Mouse (Mus musculus): ENCODE measurements around the gene Bex3. TPM values are rescaled to one million over a fixed set of nuclear protein-coding genes. Genes with fewer than 3 reads are reported as not detected.
"Not testable (repeated sequence)": the region's sequence is repeated elsewhere in the genome, so short reads cannot be mapped to it uniquely, and the experiment has no call there.

Bex3 gene
- polyA plus RNA-seq (2012; rRNA removed) = 16.1 and 16.4 TPM in 2 replicates

GRCm38 (mm10) chrX:136269743-136270392 is at the start of gene Bex3:
TSS of gene Bex3 (plus strand) at chrX:136270253.
- H3K4me3 ChIP-seq (ENCODE audit: control insufficient read depth, low read depth, low read length); H3K27me3 ChIP-seq (ENCODE audit: control insufficient read depth, insufficient read depth, low read length); H3K36me3 ChIP-seq (ENCODE audit: control insufficient read depth, insufficient read depth, low read length); H3K4me1 ChIP-seq (ENCODE audit: control insufficient read depth, insufficient read depth, low read length); H3K27ac ChIP-seq (ENCODE audit: control insufficient read depth, insufficient read depth, low read depth, low read length): not testable (repeated sequence)

- H3K27ac ChIP-seq (ENCODE audit: control insufficient read depth, insufficient read depth, low read depth, low read length) = no peak overlapping the region
- no peaks in the 10 kb centered on the region for H3K36me3 ChIP-seq (ENCODE audit: control insufficient read depth, insufficient read depth, low read length)
- no peak overlapping the region for H3K4me3 ChIP-seq (ENCODE audit: control insufficient read depth, low read depth, low read length)
- TF ChIP-seq POLR2A (IDR thresholded peaks at IDR 0.05; ENCODE audit: control insufficient read depth, low read depth, low read length) = no peak
- no peak for TF ChIP-seq CTCF (IDR thresholded peaks at IDR 0.05; ENCODE audit: control insufficient read depth, insufficient read depth, insufficient replicate concordance, low read depth, low read length)
- H3K4me1 ChIP-seq (ENCODE audit: control insufficient read depth, insufficient read depth, low read length) = no peaks in the 10 kb centered on the region
- H3K27me3 ChIP-seq (ENCODE audit: control insufficient read depth, insufficient read depth, low read length) = no peaks in the 10 kb centered on the region
Measured at GRCm38 (mm10) chrX:136223714-136224113, 46.3 kb upstream of the Bex3 start.

GRCm38 (mm10) chrX:136227768-136228167 is 42.3 kb upstream of the Bex3 start:
- Histone ChIP-seq H3K36me3 (ENCODE audit: control insufficient read depth, insufficient read depth, low read length) (no peaks in the 10 kb centered on the region), H3K27ac (ENCODE audit: control insufficient read depth, insufficient read depth, low read depth, low read length) (no peak overlapping the region), H3K4me3 (ENCODE audit: control insufficient read depth, low read depth, low read length) (no peak overlapping the region), H3K4me1 (ENCODE audit: control insufficient read depth, insufficient read depth, low read length) (no peaks in the 10 kb centered on the region), H3K27me3 (ENCODE audit: control insufficient read depth, insufficient read depth, low read length) (no peaks in the 10 kb centered on the region)
- TF ChIP-seq POLR2A (IDR thresholded peaks at IDR 0.05; ENCODE audit: control insufficient read depth, low read depth, low read length) (no peak), CTCF (IDR thresholded peaks at IDR 0.05; ENCODE audit: control insufficient read depth, insufficient read depth, insufficient replicate concordance, low read depth, low read length) (no peak)

GRCm38 (mm10) chrX:136238118-136238517 is 31.9 kb upstream of the Bex3 start:
- TF ChIP-seq POLR2A (IDR thresholded peaks at IDR 0.05; ENCODE audit: control insufficient read depth, low read depth, low read length) (no peak), CTCF (IDR thresholded peaks at IDR 0.05; ENCODE audit: control insufficient read depth, insufficient read depth, insufficient replicate concordance, low read depth, low read length) (no peak)
- Histone ChIP-seq H3K4me3 (ENCODE audit: control insufficient read depth, low read depth, low read length) (no peak overlapping the region), H3K27me3 (ENCODE audit: control insufficient read depth, insufficient read depth, low read length) (no peaks in the 10 kb centered on the region), H3K4me1 (ENCODE audit: control insufficient read depth, insufficient read depth, low read length) (no peaks in the 10 kb centered on the region), H3K27ac (ENCODE audit: control insufficient read depth, insufficient read depth, low read depth, low read length) (no peak overlapping the region), H3K36me3 (ENCODE audit: control insufficient read depth, insufficient read depth, low read length) (no peaks in the 10 kb centered on the region)

GRCm38 (mm10) chrX:136243181-136243580 is 26.9 kb upstream of the Bex3 start:
- Histone ChIP-seq H3K4me1 (ENCODE audit: control insufficient read depth, insufficient read depth, low read length) (no peaks in the 10 kb centered on the region), H3K27ac (ENCODE audit: control insufficient read depth, insufficient read depth, low read depth, low read length) (peak overlapping the region; percentile 36; the same call in 1 of the 2 replicates), H3K4me3 (ENCODE audit: control insufficient read depth, low read depth, low read length) (no peak overlapping the region), H3K36me3 (ENCODE audit: control insufficient read depth, insufficient read depth, low read length) (no peaks in the 10 kb centered on the region), H3K27me3 (ENCODE audit: control insufficient read depth, insufficient read depth, low read length) (no peaks in the 10 kb centered on the region)
- TF ChIP-seq CTCF (IDR thresholded peaks at IDR 0.05; ENCODE audit: control insufficient read depth, insufficient read depth, insufficient replicate concordance, low read depth, low read length) (no peak), POLR2A (IDR thresholded peaks at IDR 0.05; ENCODE audit: control insufficient read depth, low read depth, low read length) (no peak)

- Histone ChIP-seq H3K27ac (ENCODE audit: control insufficient read depth, insufficient read depth, low read depth, low read length) (peak within 1 kb of the TSS; percentile 73), H3K36me3 (ENCODE audit: control insufficient read depth, insufficient read depth, low read length) (no peaks in the 10 kb centered on the region), H3K4me3 (ENCODE audit: control insufficient read depth, low read depth, low read length) (peak within 1 kb of the TSS; percentile 85), H3K4me1 (ENCODE audit: control insufficient read depth, insufficient read depth, low read length) (no peaks in the 10 kb centered on the region), H3K27me3 (ENCODE audit: control insufficient read depth, insufficient read depth, low read length) (no peaks in the 10 kb centered on the region)
- TF ChIP-seq POLR2A (IDR thresholded peaks at IDR 0.05; ENCODE audit: control insufficient read depth, low read depth, low read length) (peak; percentile 57; the same call in 1 of the 2 replicates), CTCF (IDR thresholded peaks at IDR 0.05; ENCODE audit: control insufficient read depth, insufficient read depth, insufficient replicate concordance, low read depth, low read length) (no peak)
Measured at GRCm38 (mm10) chrX:136244574-136245229, 25.4 kb upstream of the Bex3 start, which contains the start of gene Tceal9. TSS of gene Tceal9 (plus strand) at chrX:136245079.

- no peaks in the 10 kb centered on the region for H3K27me3 ChIP-seq (ENCODE audit: control insufficient read depth, insufficient read depth, low read length)
- TF ChIP-seq POLR2A (IDR thresholded peaks at IDR 0.05; ENCODE audit: control insufficient read depth, low read depth, low read length) = no peak
- no peak for TF ChIP-seq CTCF (IDR thresholded peaks at IDR 0.05; ENCODE audit: control insufficient read depth, insufficient read depth, insufficient replicate concordance, low read depth, low read length)
- peak overlapping the region; percentile 73; the same call in 1 of the 2 replicates for H3K27ac ChIP-seq (ENCODE audit: control insufficient read depth, insufficient read depth, low read depth, low read length)
- peak overlapping the region; percentile 85 for H3K4me3 ChIP-seq (ENCODE audit: control insufficient read depth, low read depth, low read length)
- H3K36me3 ChIP-seq (ENCODE audit: control insufficient read depth, insufficient read depth, low read length) = no peaks in the 10 kb centered on the region
- no peaks in the 10 kb centered on the region for H3K4me1 ChIP-seq (ENCODE audit: control insufficient read depth, insufficient read depth, low read length)
Measured at GRCm38 (mm10) chrX:136245521-136246071, 24.5 kb upstream of the Bex3 start.

Measured in testis, adult 2 months (tissue).